Mouse (Mus musculus): Measurements from ENCODE around the gene St3gal3.

Gene St3gal3

DNA sequence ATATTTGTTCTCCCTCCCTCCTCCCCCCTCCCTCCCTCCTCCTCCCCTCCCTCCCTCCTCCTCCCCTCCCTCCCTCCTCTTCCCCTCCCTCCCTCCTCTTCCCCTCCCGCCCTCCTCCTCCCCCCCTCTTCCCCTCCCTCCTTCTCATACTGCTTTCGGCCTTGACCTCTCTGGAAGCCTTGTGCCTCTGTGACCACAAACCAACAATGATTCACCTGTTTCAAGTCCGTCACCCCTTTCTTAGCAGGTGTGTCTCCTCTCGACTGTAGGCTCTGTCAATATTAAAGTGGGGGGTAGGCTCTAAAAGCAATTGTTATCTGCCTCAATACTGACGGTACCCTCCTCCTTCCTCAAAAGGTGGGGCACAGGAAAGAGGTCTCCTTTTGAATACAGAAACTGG, 153.2 kb downstream of the St3gal3 start:
- DNase-seq = no peak

DNA sequence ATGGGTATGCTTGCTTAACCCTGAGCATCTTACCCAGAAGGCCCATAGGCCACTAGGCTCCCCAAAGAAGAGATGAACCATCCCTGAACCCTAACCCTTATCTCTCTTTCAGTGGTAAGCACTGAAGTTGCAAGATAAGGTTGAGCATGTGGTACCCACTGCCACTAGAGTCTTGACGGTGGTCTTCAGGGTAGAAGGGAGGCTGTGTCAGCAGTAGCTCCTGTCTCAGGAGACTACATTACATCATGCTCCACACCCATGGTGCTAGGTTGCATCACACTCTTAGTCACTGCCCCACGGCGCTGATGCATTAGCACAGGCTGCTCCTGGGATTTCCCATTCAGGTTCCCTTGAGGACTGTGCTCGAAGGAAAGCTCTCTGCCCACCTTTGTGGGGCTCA, 154.6 kb downstream of the St3gal3 start:
- no peak for DNase-seq

DNA sequence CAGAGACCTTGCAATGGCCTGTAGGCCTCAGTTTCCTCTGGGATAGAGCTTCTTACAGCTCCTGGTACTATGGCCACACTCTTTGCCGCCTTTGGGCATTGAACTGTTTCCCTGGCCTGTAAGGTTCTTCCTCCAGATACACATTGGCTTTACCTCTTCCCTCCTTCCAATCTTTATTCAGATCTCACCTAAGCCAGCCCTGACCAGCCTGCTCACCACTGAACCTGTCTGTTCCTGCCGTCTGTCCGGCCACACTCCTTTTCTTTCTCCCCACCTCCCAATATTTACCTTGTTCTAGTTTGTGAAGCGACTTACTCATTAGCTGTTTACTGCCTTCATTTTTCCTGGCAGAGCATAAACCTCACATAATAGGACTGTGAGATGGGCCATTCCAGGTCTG, 155.5 kb downstream of the St3gal3 start:
- no peak for DNase-seq

DNA sequence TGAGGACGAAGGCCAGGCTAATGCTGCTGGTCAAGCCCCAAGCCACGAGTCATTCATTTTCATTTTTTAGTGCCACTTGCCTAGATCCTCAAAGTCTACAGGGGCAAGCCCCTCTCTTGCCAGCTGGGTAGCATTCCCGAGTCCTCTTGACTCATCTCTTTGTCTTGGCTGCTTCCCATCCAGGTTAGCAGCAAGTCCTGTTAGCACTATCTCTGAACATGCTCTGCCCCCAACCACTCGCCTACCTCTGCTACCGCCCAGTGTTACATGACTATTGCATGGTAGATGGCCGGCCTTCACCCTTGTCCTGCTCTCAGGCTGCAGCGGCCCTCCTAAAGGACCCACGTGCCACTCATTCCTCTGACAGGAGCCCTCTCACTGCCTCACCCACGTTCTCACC, 156.4 kb downstream of the St3gal3 start:
- no peak for DNase-seq

DNA sequence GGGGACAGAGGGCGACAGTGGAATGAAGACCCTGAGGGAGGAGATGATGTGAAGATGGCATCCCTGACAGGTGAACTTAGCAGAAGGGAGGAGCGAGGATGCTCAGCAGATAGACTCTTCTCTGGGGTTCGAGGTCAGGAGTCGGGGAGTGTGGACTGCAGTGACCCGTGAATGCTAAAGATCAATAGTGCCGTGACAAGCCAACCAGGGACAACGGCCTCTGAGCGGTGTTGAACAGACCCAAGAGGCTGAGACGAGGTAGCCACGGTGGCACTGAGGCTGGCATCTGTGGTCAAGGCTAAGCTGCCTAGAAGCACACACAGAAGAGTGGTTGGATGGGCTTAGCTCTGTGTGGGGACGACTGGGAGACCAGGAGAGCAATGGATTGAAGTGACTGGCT, 156.9 kb downstream of the St3gal3 start:
- no peak for DNase-seq

DNA sequence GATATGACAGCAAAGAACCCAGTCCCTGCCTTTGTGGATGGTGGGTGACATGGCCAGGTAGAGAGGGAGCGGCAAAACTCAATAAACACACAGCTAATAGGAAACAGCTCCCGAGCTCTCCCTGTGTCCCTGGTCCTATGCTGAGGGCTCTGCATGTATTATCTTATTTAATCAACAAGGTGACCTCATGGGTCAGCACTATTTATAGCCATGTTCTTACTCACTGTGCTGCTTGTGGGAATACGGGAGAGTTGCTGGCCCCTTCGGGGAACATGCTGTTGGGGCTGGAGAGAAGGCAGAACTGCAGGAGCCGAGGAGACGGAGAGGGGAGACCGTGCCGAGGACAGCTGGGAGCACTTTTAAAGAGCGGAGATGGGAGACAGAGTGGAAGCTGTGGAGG, 157.3 kb downstream of the St3gal3 start:
- DNase-seq = no peak

DNA sequence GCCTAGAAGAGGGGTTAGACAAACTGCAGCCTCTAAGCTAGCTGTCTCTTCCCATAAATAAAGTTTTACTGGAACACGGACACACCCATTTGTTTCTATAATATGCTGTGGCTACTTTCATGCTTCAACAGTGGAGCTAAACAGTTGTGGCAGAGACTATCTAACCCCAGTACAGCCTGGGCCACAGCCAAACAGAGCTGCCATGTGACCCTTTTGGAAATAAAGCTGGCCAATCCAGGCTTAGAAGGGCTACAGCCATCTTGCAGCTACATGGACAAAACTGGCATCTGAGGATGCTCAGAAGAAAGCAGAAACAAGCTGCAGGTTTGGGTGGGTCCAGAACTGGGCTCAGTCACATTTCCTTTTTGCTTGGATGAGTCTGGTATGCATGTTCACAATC, 158.9 kb downstream of the St3gal3 start:
- no peak for DNase-seq

DNA sequence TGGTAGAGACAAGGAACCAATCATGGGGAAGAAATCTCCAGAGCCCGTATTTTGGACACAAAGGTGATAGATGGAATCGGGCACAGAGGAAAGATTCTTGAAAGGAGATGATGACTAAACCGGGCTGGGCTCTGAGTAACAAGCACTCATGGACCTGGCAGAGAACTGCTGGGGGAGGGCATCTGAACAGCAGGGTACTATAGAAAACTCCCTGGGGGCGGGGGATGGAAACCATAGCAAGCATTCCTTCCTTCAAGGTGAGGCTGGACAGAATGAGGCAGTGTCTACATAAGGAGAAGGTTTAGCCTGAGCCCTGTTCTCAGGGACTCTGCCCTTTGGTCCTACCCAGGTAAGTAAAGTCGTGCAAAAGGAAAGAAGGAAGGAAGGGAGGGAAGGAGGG, 160.0 kb downstream of the St3gal3 start:
- DNase-seq = no peak

DNA sequence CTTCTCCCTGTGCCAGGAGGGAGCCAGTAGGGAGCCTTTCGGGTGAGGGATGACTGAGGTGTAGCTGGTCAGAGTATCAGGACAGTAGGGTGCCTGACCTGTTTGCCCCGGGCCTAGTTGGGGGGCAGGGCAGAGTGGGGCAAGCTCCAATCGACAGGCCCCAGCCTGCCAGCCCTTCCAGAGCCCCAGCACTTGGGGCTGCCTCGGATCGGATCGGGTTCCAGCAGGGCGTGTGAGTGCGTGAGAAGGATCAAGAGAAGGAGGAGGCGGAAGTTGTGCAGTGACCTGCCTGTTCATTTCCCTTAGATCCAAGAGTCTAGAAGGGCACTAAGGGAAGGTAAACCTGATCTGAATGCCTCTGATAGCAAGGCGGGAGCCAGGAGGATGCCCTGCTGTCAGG, 161.7 kb downstream of the St3gal3 start:
- DNase-seq = no peak

DNA sequence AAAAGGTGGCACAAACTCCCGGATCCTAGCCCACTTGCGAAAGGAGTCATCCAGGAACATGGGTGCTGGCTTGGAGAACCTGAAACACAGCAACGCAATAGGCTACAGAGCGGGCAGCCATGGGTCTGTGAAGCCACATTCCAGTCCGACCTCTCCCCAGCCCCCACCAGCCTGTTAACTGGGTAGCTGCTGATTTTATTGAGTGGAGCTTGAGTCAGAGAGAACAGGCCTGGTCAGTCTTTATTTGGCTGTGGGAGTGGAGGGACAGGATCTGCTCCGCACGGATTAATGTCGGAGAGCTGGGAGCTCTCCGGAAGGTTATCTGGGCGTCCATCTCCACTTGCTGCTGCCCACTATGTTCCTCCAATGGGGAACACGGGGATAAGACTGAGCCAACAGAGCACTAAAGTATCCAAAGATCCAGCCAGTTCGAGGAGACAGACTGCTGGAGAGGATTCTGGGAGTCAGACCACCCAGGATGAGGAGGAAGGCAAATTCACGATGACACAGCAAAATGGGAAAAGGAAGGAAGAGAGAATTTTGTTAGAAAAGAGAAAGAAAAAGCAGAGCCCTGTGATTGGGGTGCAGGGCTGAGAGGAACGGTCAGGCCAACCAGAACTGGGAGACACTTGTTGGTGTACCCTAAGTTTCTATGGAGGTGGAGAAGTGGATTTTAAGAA, 170.2 kb downstream of the St3gal3 start:
- no peak for DNase-seq

DNA sequence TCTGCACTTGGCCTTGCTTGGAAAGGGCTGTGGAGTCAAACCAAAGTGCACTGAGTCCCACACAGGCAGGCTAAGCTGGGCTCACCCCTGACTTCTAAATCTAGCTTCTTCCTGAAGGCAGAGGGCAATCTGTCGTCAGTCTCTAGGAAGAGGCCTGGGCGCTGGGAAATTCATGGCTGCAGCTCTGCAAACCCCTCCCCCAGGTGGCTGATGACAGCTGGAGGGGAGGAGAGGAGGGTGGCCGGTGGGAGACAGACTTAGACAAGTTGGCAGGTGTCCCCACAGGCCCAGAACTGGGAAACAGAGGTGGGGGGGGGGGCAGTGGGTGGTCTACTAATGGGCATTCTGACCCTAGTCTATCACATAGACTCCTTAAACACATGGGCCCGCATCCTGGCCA, 177.2 kb downstream of the St3gal3 start:
- DNase-seq = no peak

DNA sequence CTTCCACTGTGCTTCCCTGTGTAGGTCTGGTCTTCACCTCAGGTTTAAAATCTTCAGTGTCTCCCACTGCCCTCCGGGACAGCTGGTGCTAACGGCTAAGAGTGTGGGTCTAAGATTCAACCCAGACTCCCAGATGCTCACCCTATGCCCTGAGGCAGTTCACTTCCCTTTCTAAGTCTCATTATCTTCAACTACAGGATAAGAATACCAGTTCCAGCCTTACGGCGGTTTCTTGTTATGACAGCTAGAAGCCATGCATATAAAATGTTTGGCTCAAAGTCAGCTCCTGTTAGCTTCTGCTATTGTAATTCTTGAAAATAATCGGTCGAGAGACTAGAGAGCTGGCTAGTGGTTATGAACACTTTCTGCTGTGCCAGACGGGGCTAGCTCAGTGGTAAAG, 187.2 kb downstream of the St3gal3 start:
- no peak for DNase-seq

DNA sequence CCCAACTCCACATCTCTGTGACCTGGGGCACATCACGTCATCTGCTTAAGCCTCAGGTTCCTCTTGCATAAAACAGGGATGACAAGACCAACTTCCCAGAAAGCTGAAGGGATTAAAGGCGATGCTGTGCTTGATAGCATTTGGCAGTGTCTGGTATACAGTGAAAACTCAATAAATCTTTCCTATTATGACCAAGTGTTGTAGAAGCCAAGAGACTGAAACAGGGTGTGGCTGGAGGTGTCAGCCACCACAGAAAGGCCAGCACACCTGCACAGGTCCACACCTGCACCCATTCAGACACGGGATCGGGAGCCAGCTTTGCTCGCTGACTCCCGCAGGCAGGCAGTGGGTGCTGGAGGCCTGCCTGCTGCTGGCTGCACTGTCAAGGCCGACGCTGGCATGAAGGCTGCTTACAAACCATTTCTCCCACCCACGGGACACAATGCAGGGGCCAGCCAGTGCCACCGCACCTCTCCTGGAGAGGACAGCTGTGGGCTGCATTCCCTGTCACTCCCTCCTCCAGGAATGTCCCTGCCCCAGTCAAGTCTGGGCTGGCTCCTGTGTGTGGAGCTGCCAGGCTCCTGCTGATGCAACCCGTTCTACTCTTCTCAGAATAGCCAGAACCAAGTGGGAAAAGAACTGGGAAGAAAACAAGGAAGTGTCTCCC, 187.9 kb downstream of the St3gal3 start:
- DNase-seq = no peak

DNA sequence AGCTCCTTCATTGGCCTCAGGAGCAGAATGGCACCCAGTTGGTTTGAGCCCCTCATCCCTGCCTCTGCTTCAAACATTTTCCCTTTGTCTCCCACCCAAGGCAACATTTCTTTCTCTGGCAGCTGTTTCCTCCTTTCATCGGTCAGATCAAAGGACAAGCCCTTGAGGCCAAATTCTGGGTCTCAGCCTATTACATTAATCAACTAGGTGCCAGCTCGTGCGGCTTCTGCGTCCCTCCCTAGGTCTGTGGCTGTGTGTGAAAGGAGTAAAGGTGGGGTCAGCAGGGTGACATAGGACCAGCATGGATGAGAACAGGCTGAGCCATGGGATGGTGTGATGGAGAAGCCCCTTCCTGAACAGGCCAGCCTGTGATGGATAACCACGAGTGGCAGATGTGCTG, 191.4 kb downstream of the St3gal3 start:
- no peak for DNase-seq

DNA sequence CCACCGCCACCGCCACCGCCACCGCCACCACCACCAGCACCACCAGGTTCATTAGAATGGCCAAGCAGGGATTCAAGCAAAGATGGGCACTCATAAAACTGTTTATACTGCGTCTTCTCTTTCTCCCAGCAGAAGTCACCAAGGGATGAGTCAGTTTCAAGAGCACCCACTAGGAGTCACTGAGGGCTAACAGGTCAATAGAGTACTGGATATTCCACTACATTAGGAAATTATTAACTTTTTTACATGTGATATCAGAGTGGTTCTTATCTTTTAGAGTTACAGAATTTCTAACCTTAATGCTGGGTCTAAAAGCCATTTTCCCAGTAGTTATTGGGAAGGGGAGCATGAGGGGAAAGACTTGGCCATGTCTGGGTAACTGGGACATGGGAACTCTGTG, 197.8 kb downstream of the St3gal3 start:
- no peak for DNase-seq

DNA sequence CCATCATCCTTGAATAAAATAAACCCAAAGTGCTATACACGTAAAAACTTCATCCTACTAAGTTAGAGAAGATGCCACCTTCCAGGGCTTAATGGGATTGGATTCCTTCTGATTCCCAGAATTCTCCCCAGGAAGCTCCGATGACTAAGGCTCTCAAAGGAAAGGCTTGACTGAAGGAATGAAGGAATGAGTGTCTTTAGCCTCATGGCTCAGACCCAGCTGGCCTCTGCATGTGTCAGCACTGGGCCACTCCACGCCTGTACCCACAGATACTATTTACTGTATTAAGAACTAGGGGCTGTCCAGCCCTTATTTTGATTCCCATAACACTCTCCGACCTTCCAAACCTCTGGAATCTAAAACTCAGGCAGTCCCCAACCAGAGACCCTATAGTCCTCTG, 200.6 kb downstream of the St3gal3 start:
- no peak for DNase-seq

DNA sequence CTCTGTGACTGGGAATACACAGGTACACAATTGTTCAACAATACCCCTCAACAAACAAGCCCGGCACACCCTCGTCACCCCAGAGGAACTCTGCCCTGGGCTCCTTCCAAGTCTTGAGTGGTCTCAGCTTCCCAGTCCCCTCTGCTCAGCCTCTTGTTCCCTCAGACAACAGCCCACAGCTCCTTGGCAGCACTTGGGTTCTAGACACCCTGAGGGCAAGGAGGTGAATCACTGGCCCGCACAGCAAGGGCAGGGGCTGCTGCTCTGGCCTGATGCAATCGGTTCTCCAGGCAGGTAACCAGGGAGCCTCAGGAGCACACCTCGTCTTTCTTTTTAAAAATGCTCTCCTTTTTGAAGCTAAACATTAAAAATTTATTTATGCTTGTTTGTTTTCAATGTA, 201.5 kb downstream of the St3gal3 start:
- DNase-seq = no peak

DNA sequence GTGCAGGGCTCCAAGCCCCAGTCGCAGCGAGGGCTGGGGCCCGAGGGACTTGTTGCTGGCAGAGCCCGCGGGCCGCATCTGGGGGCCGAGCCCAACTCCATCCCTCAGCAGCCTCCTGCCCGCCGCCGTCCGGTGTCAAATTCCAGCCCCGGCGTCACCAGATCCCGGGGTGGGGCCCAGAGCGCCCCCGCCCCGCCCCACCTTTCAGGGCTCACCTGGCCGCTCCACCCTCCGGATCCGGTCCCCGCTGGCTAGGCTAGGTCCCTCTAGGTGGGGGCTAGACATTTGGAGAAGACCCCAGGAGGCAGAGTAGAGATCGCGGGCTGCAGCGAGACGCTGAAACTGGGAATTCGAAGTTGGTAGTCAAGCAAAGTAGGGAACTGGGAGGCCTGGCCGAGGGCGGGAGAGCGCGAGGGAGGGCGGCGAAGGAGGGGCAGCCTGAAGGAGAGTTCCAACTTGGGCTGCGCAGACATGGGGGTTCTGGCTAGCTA, 205.3 kb downstream of the St3gal3 start, which contains the start of gene Artn:
Gene Artn (minus strand): TSS at position 373 of the 491 bp plus-strand sequence.
- no peak for DNase-seq

DNA sequence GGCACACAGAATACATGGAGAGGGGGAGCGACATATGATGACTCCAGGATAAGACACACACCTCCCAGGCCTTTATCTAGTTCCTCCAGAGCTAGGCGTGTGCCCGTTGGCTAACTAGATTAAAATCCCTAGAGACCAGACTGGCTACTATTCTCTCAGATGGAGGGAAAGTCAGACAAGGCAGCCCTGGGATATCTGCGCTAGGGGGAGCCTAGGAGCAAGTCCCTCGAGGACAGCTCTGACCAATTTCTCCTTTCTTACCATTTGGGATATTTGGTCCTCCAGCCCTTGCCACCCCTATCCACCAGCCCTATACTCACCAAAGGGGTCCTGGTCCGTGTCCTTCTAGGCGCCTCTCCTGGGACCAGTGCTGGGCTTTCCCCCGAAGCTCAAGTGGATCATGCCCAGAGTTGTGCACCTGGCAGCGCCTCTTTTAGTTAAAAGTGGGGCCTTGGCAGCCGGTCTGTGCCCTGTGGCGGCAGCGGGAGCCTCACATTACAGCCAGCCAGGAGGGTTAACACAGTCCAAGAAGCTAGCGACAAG, 205.9 kb downstream of the St3gal3 start:
- DNase-seq = no peak

DNA sequence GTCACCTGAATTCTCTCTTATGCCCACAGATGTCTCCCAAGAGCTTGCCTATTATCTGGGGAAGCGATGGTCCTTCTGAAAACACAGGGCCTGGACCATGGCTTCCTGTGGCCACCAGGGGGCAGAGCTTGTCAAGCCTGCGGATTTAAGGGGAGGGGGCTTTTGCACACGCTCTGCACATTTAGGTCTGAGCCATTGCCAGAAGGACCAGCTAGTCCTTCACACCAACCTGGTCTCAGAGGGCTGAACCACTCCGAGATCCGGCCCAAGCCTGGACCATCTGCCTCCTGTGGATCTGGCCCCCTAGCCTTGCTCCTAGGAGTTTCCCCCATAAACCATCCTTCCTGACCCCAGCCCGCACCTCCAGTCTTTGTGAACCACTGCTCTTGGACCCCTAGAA, 206.5 kb downstream of the St3gal3 start:
- DNase-seq = no peak

DNA sequence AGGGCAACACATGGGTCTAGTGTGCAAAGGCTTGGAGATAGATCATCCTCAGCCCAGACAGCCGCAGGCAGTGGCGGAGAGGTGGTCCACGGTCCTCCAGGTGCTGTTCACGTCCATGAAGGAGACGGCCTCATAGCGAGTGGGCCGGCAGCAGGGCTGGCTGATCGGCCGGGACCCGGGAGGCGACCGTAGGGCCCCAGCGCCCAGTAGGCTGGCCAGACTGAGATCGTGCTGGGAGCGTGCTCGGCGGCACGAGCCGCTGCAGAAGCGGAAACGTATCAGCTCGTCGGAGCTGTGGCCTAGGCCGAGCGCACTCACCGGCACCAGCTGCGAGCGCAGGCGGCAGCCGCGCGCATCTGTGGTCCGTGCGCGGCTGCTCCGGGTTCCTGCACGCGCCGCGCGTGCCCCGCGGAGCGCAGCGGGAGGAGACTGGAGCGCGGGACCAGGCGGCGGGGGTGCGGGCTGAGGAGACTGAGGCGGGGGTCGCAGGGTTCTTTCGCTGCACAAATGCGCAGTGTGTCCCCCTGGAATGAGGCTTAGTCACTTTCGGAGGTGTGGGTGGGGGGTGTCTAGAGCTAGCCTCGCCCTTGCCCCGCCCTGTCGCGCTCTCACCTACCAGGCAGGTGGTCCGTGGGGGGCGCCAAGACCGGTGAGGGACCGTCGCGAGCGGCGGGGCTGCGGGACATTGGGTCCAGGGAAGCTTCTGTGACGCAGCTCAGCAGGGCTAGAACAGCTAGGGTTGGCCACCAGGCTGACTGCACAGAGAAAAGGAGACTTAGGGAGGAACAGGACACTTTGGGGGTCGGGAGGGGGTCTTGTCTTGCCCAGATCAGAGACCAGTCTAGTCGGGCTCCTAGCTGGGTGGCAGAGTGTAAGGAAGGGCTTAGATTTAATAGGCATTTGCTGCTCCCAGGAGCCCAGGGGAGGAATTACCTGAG, 207.9 kb downstream of the St3gal3 start:
- DNase-seq = no peak

DNA sequence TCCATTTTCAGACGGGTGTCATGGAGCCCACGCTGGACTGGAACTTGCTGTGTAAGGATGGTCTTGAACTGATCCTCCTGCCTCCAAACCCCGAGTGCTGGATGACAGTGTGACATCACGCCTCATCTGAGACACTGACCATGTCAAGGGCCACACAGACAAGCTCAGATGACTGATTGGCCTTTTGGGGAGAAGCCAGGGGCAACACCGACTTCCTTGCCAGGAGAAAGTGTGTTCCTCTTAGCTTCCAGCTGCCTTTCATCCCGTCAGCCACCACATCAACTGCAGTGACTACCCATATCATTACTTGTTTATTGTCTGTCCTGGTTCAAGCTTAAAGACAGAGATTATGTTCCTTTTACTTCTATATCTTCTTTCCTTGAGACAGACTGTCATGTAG, 209.8 kb downstream of the St3gal3 start:
- no peak for DNase-seq

DNA sequence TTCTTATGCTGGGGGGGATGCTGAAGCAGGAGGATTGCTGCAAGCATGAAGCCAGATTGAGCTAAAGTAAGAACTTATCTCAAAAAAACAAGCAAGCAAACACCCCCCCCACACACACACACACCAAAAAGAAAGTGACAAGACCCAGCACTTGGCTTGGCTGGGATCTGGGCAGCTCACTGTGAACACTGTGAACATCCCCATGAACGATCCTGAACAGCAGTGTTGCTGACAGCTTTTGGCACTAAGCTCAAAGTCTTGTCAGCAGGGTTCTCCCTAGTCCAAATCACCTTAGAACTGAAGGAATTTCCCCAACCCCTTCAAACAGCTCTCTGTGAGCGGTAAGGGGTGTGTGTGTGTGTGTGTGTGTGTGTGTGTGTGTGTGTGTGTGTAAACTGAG, 211.3 kb downstream of the St3gal3 start:
- no peak for DNase-seq

Data from thymus, adult 18-20 months (tissue).